Mouse (Mus musculus) testis, postnatal 14 days (tissue): ENCODE results near the gene Gpc4.

ENCODE experiments used
- DNase-seq: peaks from one replicate; pipeline ENCODE4 v3.0.0; 2021; ENCODE audit warnings: low spot score

Gene Gpc4

DNA sequence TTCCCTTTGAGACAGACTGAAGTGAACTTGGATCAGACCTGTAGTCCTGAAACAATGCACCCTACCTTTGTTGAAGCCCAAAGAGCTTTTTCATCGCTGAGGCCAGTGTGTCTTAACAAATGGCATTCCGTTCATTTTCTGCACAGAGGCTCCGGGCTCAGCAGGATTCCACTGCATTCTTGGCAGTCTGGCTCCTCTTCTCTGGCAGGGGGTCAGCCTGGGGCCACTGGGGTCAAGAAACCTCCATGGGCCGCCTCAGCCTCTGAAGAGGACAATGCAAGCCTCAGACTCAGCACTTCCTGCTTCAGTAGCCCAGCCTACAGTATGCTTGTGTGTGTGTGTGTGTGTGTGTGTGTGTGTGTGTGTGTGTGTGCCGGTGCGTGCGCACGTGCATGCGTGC, 147.4 kb downstream of the Gpc4 start:
- DNase-seq: no peak
